Mouse (Mus musculus): ENCODE measurements around the gene Gzmm.
"Not testable (repeated sequence)": the region's sequence is repeated elsewhere in the genome, so short reads cannot be mapped to it uniquely, and the experiment has no call there.

Gzmm gene

GRCm38 (mm10) chr10:79681591-79682245 lies 7.1 kb upstream of the Gzmm start, which contains the start of gene Cdc34:
Gene Cdc34, plus strand, starts transcription at chr10:79682195.
- peak; percentile 98 for DNase-seq

GRCm38 (mm10) chr10:79682551-79682915 lies 6.3 kb upstream of the Gzmm start:
- DNase-seq = peak; percentile 54

- peak; percentile 89 for DNase-seq
These were observed 5.8 kb upstream of the Gzmm start for GRCm38 (mm10) chr10:79682916-79683582.

GRCm38 (mm10) chr10:79683726-79684640 lies 4.8 kb upstream of the Gzmm start:
- no peak for DNase-seq

- no peak for DNase-seq
These were observed 3.8 kb upstream of the Gzmm start for GRCm38 (mm10) chr10:79684770-79685600.

- no peak for DNase-seq
These were observed 2.6 kb upstream of the Gzmm start for GRCm38 (mm10) chr10:79686219-79686618.

GRCm38 (mm10) chr10:79686691-79687090 lies 2.1 kb upstream of the Gzmm start:
- no peak for DNase-seq

GRCm38 (mm10) chr10:79687513-79687912 lies 1.3 kb upstream of the Gzmm start:
- no peak for DNase-seq

GRCm38 (mm10) chr10:79689178-79689577 lies 358 bp downstream of the Gzmm start:
- DNase-seq = no peak

GRCm38 (mm10) chr10:79691986-79692548 lies 3.2 kb downstream of the Gzmm start:
- no peak for DNase-seq

- no peak for DNase-seq
These were observed 5.0 kb downstream of the Gzmm start for GRCm38 (mm10) chr10:79693580-79694378.

- DNase-seq = no peak
These were observed 5.5 kb downstream of the Gzmm start for GRCm38 (mm10) chr10:79694379-79694655.

GRCm38 (mm10) chr10:79695231-79696128 lies 6.7 kb downstream of the Gzmm start:
- peak; percentile 92 for DNase-seq

- DNase-seq = no peak
These were observed 7.4 kb downstream of the Gzmm start for GRCm38 (mm10) chr10:79696129-79696651.

GRCm38 (mm10) chr10:79697916-79698315 lies 9.1 kb downstream of the Gzmm start:
- DNase-seq = no peak

- no peak for DNase-seq
These were observed 9.6 kb downstream of the Gzmm start for GRCm38 (mm10) chr10:79698459-79698858.

- no peak for DNase-seq
These were observed 11.9 kb downstream of the Gzmm start for GRCm38 (mm10) chr10:79700676-79701075.

- no peak for DNase-seq
These were observed 12.8 kb downstream of the Gzmm start for GRCm38 (mm10) chr10:79701443-79702129.

GRCm38 (mm10) chr10:79702970-79703369 lies 14.2 kb downstream of the Gzmm start:
- DNase-seq = not testable (repeated sequence)

- no peak for DNase-seq
These were observed 14.7 kb downstream of the Gzmm start for GRCm38 (mm10) chr10:79703541-79703940.

Measured in thymus, postnatal 4 days (tissue).